Mouse (Mus musculus) neural tube, embryonic 13.5 days (tissue): ENCODE measurements around the gene Lrrc14b. TPM values are rescaled to one million over a fixed set of nuclear protein-coding genes. Genes with fewer than 3 reads are reported as not detected.

Experiments
- ATAC-seq: fragments of 200-750 bp; cut with Nextera tagmentation; 2 replicates; pipeline ENCODE4 v1.8.0; 2017; ENCODE audit warnings: low read depth, mild to moderate bottlenecking, moderate TSS enrichment, moderate library complexity
- H3K27ac ChIP-seq: fragments of 300-500 bp; sonication (generic); replicated peaks from 2 replicates; pipeline ENCODE4 v1.5.1; 2015; ENCODE audit warnings: moderate library complexity, mild to moderate bottlenecking, inconsistent platforms
- H3K27me3 ChIP-seq: fragments of 300-500 bp; sonication (generic); 2 replicates; pipeline ENCODE4 v1.6.1; 2015; ENCODE audit warnings: mild to moderate bottlenecking, inconsistent platforms
- H3K36me3 ChIP-seq: fragments of 300-500 bp; sonication (generic); 2 replicates; pipeline ENCODE4 v1.6.1; 2015; ENCODE audit warnings: mild to moderate bottlenecking, inconsistent platforms
- H3K4me1 ChIP-seq: fragments of 300-500 bp; sonication (generic); replicated peaks from 2 replicates; pipeline ENCODE4 v1.6.1; 2015; ENCODE audit warnings: inconsistent platforms
- H3K4me2 ChIP-seq: fragments of 300-500 bp; sonication (generic); 2 replicates; pipeline ENCODE4 v1.6.1; 2015; ENCODE audit warnings: inconsistent platforms, mild to moderate bottlenecking, moderate library complexity
- H3K4me3 ChIP-seq: fragments of 300-500 bp; sonication (generic); 2 replicates; pipeline ENCODE4 v1.5.1; 2015; ENCODE audit warnings: mild to moderate bottlenecking, inconsistent platforms
- H3K9ac ChIP-seq: fragments of 300-500 bp; sonication (generic); 2 replicates; pipeline ENCODE4 v1.6.1; 2015; ENCODE audit warnings: moderate library complexity, mild to moderate bottlenecking, inconsistent platforms
- H3K9me3 ChIP-seq: fragments of 300-500 bp; sonication (generic); 2 replicates; pipeline ENCODE4 v1.6.1; 2016; ENCODE audit warnings: inconsistent platforms
- WGBS: fragments of 180-500 bp; shearing (Covaris S2); methylation state at CpG from one replicate; pipeline ENCODE4 v1.1.7; 2015; 5-methylcytosine and 5-hydroxymethylcytosine counted together
- microRNA counts: library from miRNA; unstranded; fragments of <30 nt; microRNA quantifications from one replicate; lab custom pipeline; 2016
- microRNA-seq: library from miRNA; unstranded; fragments of <30 nt; microRNA quantifications from one replicate; pipeline ENCODE4, GENCODE M21; 2016
- polyA plus RNA-seq: library from polyadenylated mRNA; unstranded; fragments of >200 nt; fragmentation: Nextera tagmentation; extraction: Ambion mirVana; gene quantifications from 2 replicates; pipeline ENCODE4 v1.2.1, GENCODE M21; 2015

The Lrrc14b gene
- polyA plus RNA-seq, 1 experiment from 2014 or later = not detected

DNA sequence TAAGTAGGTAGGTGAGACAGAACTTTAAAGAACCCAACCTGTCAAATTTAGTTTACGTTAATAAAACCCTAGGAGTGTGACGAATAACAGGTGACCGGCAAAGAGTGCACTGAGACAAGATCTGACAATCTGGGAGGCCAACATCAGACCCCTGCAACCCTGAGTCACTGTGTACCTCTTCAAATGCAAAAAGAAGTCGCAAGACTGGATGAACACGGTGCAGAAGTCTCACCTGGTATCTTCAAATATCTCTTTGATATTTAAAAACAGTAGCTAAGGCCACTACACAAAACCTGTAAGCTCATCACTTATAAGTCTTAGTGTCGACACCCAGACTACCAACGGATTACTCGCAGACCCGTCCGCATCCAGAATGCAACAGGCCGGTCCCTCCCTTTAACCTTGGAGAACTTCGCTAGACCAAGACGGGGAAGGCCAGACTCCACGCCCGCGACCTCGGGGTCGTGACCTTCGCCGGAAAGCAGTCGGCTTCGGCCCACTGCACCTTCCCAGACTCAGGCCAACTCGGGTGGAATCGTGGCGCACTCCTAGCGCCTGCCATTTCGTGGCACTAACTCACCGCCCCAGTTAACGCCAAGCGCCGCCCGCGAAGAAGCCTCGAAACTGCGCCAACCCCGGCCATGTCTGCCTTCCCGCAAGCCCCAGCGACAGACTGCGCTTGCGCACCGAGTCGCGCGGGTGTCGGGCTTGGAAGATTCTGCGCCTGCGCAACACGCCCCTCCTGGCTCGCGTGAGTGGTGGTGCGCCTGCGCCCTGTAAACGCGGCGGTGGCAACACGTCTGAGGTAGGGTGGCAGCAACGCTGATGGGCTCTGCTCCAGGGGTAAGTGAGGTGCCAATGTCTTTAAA lies 14.0 kb downstream of the Lrrc14b start, which contains the start of the genes Sdha and Ccdc127:
Sdha (minus strand) TSS at position 715 of the 869 bp plus-strand sequence.
Ccdc127 (plus strand) TSS at position 744 of the 869 bp plus-strand sequence.
- H3K27ac ChIP-seq = peak within 1 kb of the TSS; percentile 71
- H3K9me3 ChIP-seq = no peaks in the 10 kb centered on the region
- H3K4me2 ChIP-seq = peak within 1 kb of the TSS; percentile 83
- H3K4me3 ChIP-seq = peak within 1 kb of the TSS; percentile 69
- peaks cover 26% of the 10 kb centered on the region for H3K4me1 ChIP-seq
- WGBS = 2% methylated on average over 57 of the region's 57 CpGs
- H3K27me3 ChIP-seq = no peaks in the 10 kb centered on the region
- ATAC-seq = peak; percentile 99
- peak within 1 kb of the TSS; percentile 82 for H3K9ac ChIP-seq
- H3K36me3 ChIP-seq = peaks cover 20% of the 10 kb centered on the region

DNA sequence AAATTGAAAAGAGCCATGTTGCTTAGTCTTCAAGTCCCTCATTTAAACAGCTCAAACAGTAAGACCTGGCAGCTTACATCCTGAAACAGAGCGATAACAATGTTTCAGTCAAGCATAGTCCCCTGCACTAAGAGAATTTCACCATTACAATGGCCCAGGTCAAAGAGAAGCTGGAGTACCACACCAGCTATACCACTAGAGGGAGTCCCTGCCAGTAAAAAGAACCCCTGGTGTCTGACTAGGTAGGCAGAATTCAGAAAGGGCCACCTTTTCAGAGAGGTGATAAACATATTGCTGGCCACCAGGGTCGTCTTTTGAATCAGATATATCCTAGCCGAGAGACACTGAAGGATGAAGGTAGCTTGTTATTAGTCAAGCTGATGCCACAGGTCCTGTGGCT lies 22.8 kb downstream of the Lrrc14b start:
- no peaks in the 10 kb centered on the region for H3K9me3 ChIP-seq
- H3K36me3 ChIP-seq = peaks cover 79% of the 10 kb centered on the region
- H3K4me1 ChIP-seq = no peaks in the 10 kb centered on the region
- no peak overlapping the region for H3K4me3 ChIP-seq
- H3K9ac ChIP-seq = no peak overlapping the region
- no peak overlapping the region for H3K27ac ChIP-seq
- ATAC-seq = no peak
- no peaks in the 10 kb centered on the region for H3K27me3 ChIP-seq
- WGBS = 60% methylated on average over 3 of the region's 3 CpGs
- H3K4me2 ChIP-seq = no peak overlapping the region

DNA sequence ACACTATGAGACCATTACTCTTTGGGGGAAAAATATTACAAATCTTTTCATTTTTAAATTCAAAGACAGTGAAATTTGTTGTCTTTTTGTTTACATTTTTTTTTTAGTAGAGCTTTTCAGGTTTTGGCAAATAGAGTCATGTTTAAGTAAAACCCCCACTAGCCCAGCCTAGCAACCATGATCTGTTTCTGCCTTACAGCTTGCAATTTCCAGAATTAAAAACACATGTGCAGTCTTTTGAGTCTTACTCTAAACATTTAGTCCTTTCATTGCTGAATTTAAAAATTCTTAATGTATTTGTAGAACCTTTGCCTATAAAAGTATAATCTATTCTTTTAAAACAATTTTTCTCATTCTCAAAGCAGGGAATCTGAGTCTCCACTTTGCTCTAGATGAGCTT lies 34.5 kb downstream of the Lrrc14b start:
- ATAC-seq = no peak
- peaks cover 83% of the 10 kb centered on the region for H3K36me3 ChIP-seq
- H3K4me2 ChIP-seq = no peak overlapping the region
- H3K9me3 ChIP-seq = no peaks in the 10 kb centered on the region
- no peaks in the 10 kb centered on the region for H3K4me1 ChIP-seq
- no peak overlapping the region for H3K4me3 ChIP-seq
- H3K27ac ChIP-seq = no peak overlapping the region
- no peaks in the 10 kb centered on the region for H3K27me3 ChIP-seq
- H3K9ac ChIP-seq = no peak overlapping the region

DNA sequence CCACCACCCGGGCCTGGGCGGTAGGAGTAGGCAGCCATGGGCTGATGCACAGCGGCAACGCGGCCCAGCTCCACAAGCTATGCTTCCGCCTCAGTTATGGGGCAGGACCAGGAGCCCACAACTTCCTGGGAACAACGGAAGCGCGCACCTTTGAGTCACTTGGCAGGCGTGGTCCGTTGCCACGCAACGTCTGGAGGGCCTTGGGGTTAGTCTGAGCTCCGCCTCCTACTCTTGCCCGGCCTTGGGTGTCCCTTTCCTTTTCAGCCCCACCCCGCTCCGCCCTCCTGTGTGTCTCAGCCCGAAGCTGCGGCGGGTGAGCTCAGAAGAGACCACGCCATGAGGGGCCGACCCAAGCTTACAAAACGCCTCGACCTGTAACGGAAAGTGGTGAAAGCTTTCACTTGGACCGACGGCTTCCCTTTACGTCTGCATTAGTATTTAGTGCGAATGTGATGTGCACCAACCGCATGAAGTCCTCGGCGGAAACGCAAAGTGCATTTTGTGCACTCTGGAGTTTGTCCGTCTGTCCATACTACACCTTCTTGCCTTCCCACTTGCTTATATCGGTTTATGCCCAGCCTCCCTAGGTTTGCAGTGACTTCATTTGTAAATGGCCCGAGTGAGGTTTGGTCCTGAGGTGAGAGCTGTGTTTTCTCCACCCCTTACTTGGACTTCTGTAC lies 46.5 kb downstream of the Lrrc14b start, which contains the start of gene Pdcd6:
Pdcd6 (minus strand) TSS at position 411 of the 680 bp plus-strand sequence.
- under 1% methylated on average over 36 of the region's 36 CpGs for WGBS
- peak within 1 kb of the TSS; percentile 85 for H3K4me2 ChIP-seq
- peak within 1 kb of the TSS; percentile 73; the same call in 1 of the 2 replicates for H3K27ac ChIP-seq

DNA sequence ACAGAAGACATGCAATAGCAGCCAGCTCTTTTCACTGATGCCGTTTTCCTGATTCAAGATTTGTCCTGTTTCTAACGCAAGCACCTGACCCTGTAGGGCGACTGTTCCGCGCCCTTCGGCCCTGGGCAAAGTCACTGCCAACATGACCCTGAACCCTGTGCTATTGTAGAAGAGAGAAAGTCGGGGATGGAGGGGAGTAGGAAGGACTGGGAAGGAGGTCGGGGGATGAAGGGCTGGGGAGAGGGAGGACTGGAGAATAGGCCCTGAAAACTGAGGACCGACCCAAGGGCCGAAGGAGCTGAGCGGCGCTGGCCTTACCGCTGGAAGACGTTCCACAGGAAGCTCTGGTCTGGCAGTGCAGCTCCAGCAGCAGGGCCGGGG lies 47.0 kb downstream of the Lrrc14b start:
- peaks cover 18% of the 10 kb centered on the region for H3K4me1 ChIP-seq
- ATAC-seq = peak; percentile 82; the same call in 1 of the 2 replicates
- WGBS = 2% methylated on average over 15 of the region's 15 CpGs

More for the DNA sequence above, 46.5 kb downstream of the Lrrc14b start, which contains the start of gene Pdcd6:
- Histone ChIP-seq H3K4me3 (peak within 1 kb of the TSS; percentile 84), H3K9me3 (no peaks in the 10 kb centered on the region), H3K9ac (peak within 1 kb of the TSS; percentile 89), H3K4me1 (peaks cover 18% of the 10 kb centered on the region), H3K27me3 (no peaks in the 10 kb centered on the region), H3K36me3 (peaks cover 25% of the 10 kb centered on the region)
- peak; percentile 98 for ATAC-seq

DNA sequence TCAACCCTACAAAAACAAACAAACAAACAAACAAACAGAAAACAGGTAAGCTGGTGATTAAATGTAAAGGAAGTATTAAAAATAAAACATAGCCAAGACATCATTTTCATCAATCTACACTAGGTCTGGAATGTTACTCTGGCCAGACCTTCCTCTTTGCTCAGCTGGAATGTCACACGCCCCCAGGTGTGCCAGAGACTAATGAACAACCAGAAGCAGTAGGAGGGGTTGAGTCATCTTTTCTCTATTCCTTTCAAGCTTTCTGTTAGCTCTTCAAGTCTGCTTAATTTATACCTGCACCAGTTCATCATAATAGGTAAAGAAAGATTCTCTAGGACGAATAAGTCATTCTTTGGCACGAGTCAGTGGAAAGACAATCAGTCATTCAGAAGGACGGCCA lies 47.4 kb downstream of the Lrrc14b start:
- Histone ChIP-seq H3K27ac (no peak overlapping the region), H3K36me3 (peaks cover 16% of the 10 kb centered on the region), H3K27me3 (no peaks in the 10 kb centered on the region), H3K4me1 (peaks cover 18% of the 10 kb centered on the region), H3K4me3 (peak overlapping the region; percentile 84), H3K9ac (peak overlapping the region; percentile 89), H3K9me3 (no peaks in the 10 kb centered on the region), H3K4me2 (peak overlapping the region; percentile 85)
- no peak for ATAC-seq
- 27% methylated on average over 4 of the region's 4 CpGs for WGBS

More for the DNA sequence above, 47.0 kb downstream of the Lrrc14b start:
- no peaks in the 10 kb centered on the region for H3K9me3 ChIP-seq
- peak overlapping the region; percentile 73; the same call in 1 of the 2 replicates for H3K27ac ChIP-seq
- no peaks in the 10 kb centered on the region for H3K27me3 ChIP-seq
- H3K4me2 ChIP-seq = peak overlapping the region; percentile 85
- peak overlapping the region; percentile 89 for H3K9ac ChIP-seq
- H3K36me3 ChIP-seq = peaks cover 19% of the 10 kb centered on the region
- H3K4me3 ChIP-seq = peak overlapping the region; percentile 84

DNA sequence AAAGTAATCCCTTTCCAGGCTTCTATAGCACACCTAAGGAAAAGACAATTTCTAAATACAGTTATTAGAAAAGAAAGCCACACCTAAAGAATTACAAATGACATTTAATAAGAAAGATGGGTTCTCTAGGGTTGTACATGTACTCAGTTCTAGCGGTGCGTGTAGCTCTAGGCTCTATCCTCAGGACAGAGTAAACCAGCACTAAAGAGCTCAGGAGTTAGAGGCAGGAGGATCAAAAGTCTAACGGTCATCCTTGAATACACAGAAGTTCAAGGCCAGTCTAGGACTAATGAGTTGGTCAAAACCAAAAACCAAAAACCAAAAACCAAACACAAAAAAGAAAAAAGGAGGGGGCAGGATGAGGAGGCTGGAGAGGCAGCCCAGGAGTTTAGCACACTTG lies 49.2 kb downstream of the Lrrc14b start:
- H3K27ac ChIP-seq = no peak overlapping the region
- no peaks in the 10 kb centered on the region for H3K9me3 ChIP-seq
- 96% methylated on average over 3 of the region's 3 CpGs for WGBS
- H3K4me2 ChIP-seq = no peak overlapping the region
- H3K9ac ChIP-seq = no peak overlapping the region
- H3K4me3 ChIP-seq = no peak overlapping the region
- no peaks in the 10 kb centered on the region for H3K27me3 ChIP-seq
- no peak for ATAC-seq
- H3K4me1 ChIP-seq = peaks cover 18% of the 10 kb centered on the region
- peaks cover 19% of the 10 kb centered on the region for H3K36me3 ChIP-seq

MicroRNAs encoded within 50 kb of the gene (microRNA counts, 519-probe panel; counts per million panel counts)
- microRNA mmu-miR-692 (lab: Ali Mortazavi, UCI) = not detected

Small RNA genes within 50 kb of the gene (microRNA-seq; reads per million reads assigned to microRNA genes)
- not detected for gene Mir692-3

Other genes with a start within 250 kb of the Lrrc14b start
- gene Slc9a3, start 242.5 kb downstream of the Lrrc14b start, polyA plus RNA-seq = 0.06 and 0.17 TPM in 2 replicates
- 90.5 and 101 TPM in 2 replicates for gene Exoc3, start 155.3 kb downstream of the Lrrc14b start, polyA plus RNA-seq
- gene Ahrr, start 71.7 kb downstream of the Lrrc14b start, polyA plus RNA-seq = 0.22 and 0.36 TPM in 2 replicates
- 108 and 109 TPM in 2 replicates for gene Pdcd6, start 46.4 kb downstream of the Lrrc14b start, polyA plus RNA-seq
- 199 and 276 TPM in 2 replicates for gene Sdha, start 13.7 kb downstream of the Lrrc14b start, polyA plus RNA-seq
- gene Ccdc127, start 13.7 kb downstream of the Lrrc14b start, polyA plus RNA-seq = 49.5 and 50.1 TPM in 2 replicates
- 5.8 and 6.2 TPM in 2 replicates for gene Zfp72, start 26.8 kb upstream of the Lrrc14b start, polyA plus RNA-seq
- 113 and 154 TPM in 2 replicates for gene Ftl1-ps1, start 35.7 kb upstream of the Lrrc14b start, polyA plus RNA-seq
- 17.6 and 23.7 TPM in 2 replicates for gene Zfp825, start 130.0 kb upstream of the Lrrc14b start, polyA plus RNA-seq